Mouse (Mus musculus): ENCODE measurements around the gene Gm44579. TPM values are rescaled to one million over a fixed set of nuclear protein-coding genes. Genes with fewer than 3 reads are reported as not detected.

Gm44579 gene
- polyA plus RNA-seq, 1 experiment: not detected

DNA sequence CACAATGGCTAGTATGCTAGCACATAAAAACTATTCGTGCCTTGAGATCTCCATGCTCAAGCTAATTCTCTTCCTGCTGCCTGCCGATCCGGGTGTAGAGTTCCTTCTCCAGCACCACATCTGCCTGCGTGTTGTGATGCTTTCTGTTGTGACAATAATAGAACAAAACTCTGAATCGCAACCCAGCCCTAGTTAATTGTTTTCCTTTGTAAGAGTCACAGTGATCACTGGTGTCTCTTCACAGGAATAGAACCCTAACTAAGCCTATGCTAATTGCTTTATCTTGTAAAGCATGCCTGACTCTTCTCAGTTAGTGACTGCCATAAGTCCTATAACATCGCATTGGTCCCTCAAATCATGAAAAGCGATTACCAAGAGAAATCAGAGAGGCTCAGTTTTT is 5.3 kb upstream of the Gm44579 start:
- TF ChIP-seq USF1 (IDR thresholded peaks at IDR 0.05; ENCODE audit: low read depth) (no peak), CTCF (IDR thresholded peaks at IDR 0.05; ENCODE audit: control insufficient read depth, insufficient read depth, insufficient read length) (no peak), MYOD1 (IDR thresholded peaks at IDR 0.05; ENCODE audit: control insufficient read depth, insufficient read length, low read depth) (no peak), MYOG (IDR thresholded peaks at IDR 0.05; ENCODE audit: control insufficient read depth, extremely low read depth, insufficient read length) (no peak), FOSL1 (IDR thresholded peaks at IDR 0.05; ENCODE audit: insufficient read depth, low read length, poor library complexity, severe bottlenecking) (no peak), MAX (IDR thresholded peaks at IDR 0.05) (no peak), CEBPB (IDR thresholded peaks at IDR 0.05; ENCODE audit: low read depth) (no peak)
- Histone ChIP-seq H3K36me3 (ENCODE audit: control insufficient read depth, insufficient read depth) (no peaks in the 10 kb centered on the region), H3K27me3 (ENCODE audit: control insufficient read depth, insufficient read depth, insufficient read length) (peaks cover 30% of the 10 kb centered on the region), H3K79me3 (ENCODE audit: low read depth) (no peaks in the 10 kb centered on the region), H3K79me2 (ENCODE audit: control insufficient read depth, insufficient read depth) (no peaks in the 10 kb centered on the region), H3ac (ENCODE audit: control insufficient read depth, insufficient read length, low read depth) (no peak overlapping the region), H3K4me3 (ENCODE audit: insufficient read depth, poor library complexity, severe bottlenecking) (no peak overlapping the region)

- no peaks in the 10 kb centered on the region for H3K36me3 ChIP-seq (ENCODE audit: control insufficient read depth, insufficient read depth)
- H3K27me3 ChIP-seq (ENCODE audit: control insufficient read depth, insufficient read depth, insufficient read length): peaks cover 29% of the 10 kb centered on the region
- H3K79me2 ChIP-seq (ENCODE audit: control insufficient read depth, insufficient read depth): no peaks in the 10 kb centered on the region
- H3ac ChIP-seq (ENCODE audit: control insufficient read depth, insufficient read length, low read depth): no peak overlapping the region
- H3K4me3 ChIP-seq (ENCODE audit: insufficient read depth, poor library complexity, severe bottlenecking): no peak overlapping the region
- H3K79me3 ChIP-seq (ENCODE audit: low read depth): no peaks in the 10 kb centered on the region
- no peak for TF ChIP-seq MAX (IDR thresholded peaks at IDR 0.05)
- TF ChIP-seq CEBPB (IDR thresholded peaks at IDR 0.05; ENCODE audit: low read depth): no peak
- no peak for TF ChIP-seq USF1 (IDR thresholded peaks at IDR 0.05; ENCODE audit: low read depth)
- TF ChIP-seq MYOD1 (IDR thresholded peaks at IDR 0.05; ENCODE audit: control insufficient read depth, insufficient read length, low read depth): no peak
- TF ChIP-seq MYOG (IDR thresholded peaks at IDR 0.05; ENCODE audit: control insufficient read depth, extremely low read depth, insufficient read length): no peak
- TF ChIP-seq CTCF (IDR thresholded peaks at IDR 0.05; ENCODE audit: control insufficient read depth, insufficient read depth, insufficient read length): no peak
- no peak for TF ChIP-seq FOSL1 (IDR thresholded peaks at IDR 0.05; ENCODE audit: insufficient read depth, low read length, poor library complexity, severe bottlenecking)
Observed at GRCm38 (mm10) chr15:98225610-98226009, 4.8 kb upstream of the Gm44579 start.

DNA sequence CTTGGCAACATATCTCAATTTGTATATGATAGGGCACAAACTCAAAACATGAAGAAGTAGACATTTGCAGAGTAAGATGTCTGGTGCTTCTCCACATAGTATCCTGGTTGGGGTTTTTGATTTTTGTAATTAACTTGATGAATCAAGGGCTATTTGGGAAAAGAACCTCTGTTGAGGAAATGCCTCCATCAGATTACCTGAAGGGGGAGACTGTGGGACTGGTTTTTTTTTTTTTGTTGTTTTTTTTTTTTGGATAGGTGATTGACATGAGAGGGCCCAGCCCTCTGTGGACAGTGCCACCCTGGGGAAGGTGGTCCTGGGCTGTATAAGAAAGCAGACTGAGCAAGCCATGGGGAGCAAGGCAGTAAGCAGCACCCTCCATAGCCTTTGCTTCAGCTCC is 1.6 kb upstream of the Gm44579 start:
- H3K79me3 ChIP-seq (ENCODE audit: low read depth): no peaks in the 10 kb centered on the region
- H3K27me3 ChIP-seq (ENCODE audit: control insufficient read depth, insufficient read depth, insufficient read length): peaks cover 13% of the 10 kb centered on the region
- H3ac ChIP-seq (ENCODE audit: control insufficient read depth, insufficient read length, low read depth): no peak overlapping the region
- no peaks in the 10 kb centered on the region for H3K79me2 ChIP-seq (ENCODE audit: control insufficient read depth, insufficient read depth)
- TF ChIP-seq CEBPB (IDR thresholded peaks at IDR 0.05; ENCODE audit: low read depth): no peak
- no peak for TF ChIP-seq MAX (IDR thresholded peaks at IDR 0.05)
- H3K4me3 ChIP-seq (ENCODE audit: insufficient read depth, poor library complexity, severe bottlenecking): no peak overlapping the region
- H3K36me3 ChIP-seq (ENCODE audit: control insufficient read depth, insufficient read depth): no peaks in the 10 kb centered on the region

DNA sequence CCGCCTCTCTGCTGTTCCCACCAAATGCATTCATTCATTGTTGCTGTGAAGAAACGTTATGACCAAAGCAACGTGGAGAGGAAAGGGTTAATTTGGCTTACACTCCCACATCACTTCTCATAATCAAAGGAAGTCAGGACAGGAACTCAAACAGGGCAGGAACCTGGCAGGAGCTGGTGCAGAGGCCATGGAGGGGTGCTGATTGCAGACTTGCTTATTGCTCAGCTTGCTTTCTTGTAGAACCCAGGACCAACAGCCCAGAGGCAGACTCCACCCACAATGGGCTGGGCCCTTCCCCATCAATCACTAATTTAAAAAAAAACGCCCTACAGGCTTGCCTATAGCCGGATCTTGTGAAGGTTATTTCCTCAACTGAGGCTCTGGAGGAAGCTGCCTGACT is 6.6 kb downstream of the Gm44579 start:
- H3ac ChIP-seq (ENCODE audit: control insufficient read depth, insufficient read length, low read depth): no peak overlapping the region
- no peak overlapping the region for H3K4me3 ChIP-seq (ENCODE audit: insufficient read depth, poor library complexity, severe bottlenecking)
- no peak for TF ChIP-seq MAX (IDR thresholded peaks at IDR 0.05)
- no peak for TF ChIP-seq USF1 (IDR thresholded peaks at IDR 0.05; ENCODE audit: low read depth)
- TF ChIP-seq MYOG (IDR thresholded peaks at IDR 0.05; ENCODE audit: control insufficient read depth, extremely low read depth, insufficient read length): no peak
- TF ChIP-seq CTCF (IDR thresholded peaks at IDR 0.05; ENCODE audit: control insufficient read depth, insufficient read depth, insufficient read length): no peak
- no peak for TF ChIP-seq MYOD1 (IDR thresholded peaks at IDR 0.05; ENCODE audit: control insufficient read depth, insufficient read length, low read depth)
- no peak for TF ChIP-seq CEBPB (IDR thresholded peaks at IDR 0.05; ENCODE audit: low read depth)
- no peak for TF ChIP-seq FOSL1 (IDR thresholded peaks at IDR 0.05; ENCODE audit: insufficient read depth, low read length, poor library complexity, severe bottlenecking)
- H3K36me3 ChIP-seq (ENCODE audit: control insufficient read depth, insufficient read depth): no peaks in the 10 kb centered on the region
- H3K79me3 ChIP-seq (ENCODE audit: low read depth): no peaks in the 10 kb centered on the region
- peaks cover 18% of the 10 kb centered on the region for H3K27me3 ChIP-seq (ENCODE audit: control insufficient read depth, insufficient read depth, insufficient read length)
- H3K79me2 ChIP-seq (ENCODE audit: control insufficient read depth, insufficient read depth): no peaks in the 10 kb centered on the region

DNA sequence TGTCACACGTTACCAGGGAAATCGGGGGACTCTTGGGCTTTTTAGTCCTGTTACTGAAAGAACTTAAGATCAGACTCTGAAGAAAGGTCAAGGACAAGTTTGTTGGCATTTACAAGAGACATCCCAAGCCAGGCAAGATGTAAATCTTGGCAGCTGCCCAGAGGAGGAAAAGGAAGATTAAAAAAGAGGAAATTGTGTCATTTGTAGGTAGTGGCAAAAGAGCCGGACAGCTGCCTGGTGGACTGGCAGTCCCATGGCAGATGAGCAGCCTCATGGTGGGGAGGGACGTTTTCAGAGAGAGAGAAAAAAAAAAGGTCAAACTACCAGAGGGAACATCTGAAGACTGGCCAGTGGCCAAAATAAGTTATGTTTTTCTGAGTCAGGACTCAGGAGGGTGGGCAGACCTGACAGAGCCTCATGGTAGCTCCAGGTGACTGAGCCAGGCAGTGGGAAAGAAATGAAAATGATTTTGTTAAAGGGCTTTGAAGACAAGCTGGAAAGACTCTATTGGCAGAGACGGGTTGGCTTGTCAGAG is 7.4 kb downstream of the Gm44579 start:
- H3K36me3 ChIP-seq (ENCODE audit: control insufficient read depth, insufficient read depth): no peaks in the 10 kb centered on the region
- no peaks in the 10 kb centered on the region for H3K79me2 ChIP-seq (ENCODE audit: control insufficient read depth, insufficient read depth)
- no peak overlapping the region for H3K4me3 ChIP-seq (ENCODE audit: insufficient read depth, poor library complexity, severe bottlenecking)
- H3ac ChIP-seq (ENCODE audit: control insufficient read depth, insufficient read length, low read depth): no peak overlapping the region
- H3K79me3 ChIP-seq (ENCODE audit: low read depth): no peaks in the 10 kb centered on the region
- TF ChIP-seq MAX (IDR thresholded peaks at IDR 0.05): no peak
- TF ChIP-seq FOSL1 (IDR thresholded peaks at IDR 0.05; ENCODE audit: insufficient read depth, low read length, poor library complexity, severe bottlenecking): no peak
- no peak for TF ChIP-seq CTCF (IDR thresholded peaks at IDR 0.05; ENCODE audit: control insufficient read depth, insufficient read depth, insufficient read length)
- no peak for TF ChIP-seq USF1 (IDR thresholded peaks at IDR 0.05; ENCODE audit: low read depth)
- TF ChIP-seq MYOD1 (IDR thresholded peaks at IDR 0.05; ENCODE audit: control insufficient read depth, insufficient read length, low read depth): no peak
- peaks cover 25% of the 10 kb centered on the region for H3K27me3 ChIP-seq (ENCODE audit: control insufficient read depth, insufficient read depth, insufficient read length)

DNA sequence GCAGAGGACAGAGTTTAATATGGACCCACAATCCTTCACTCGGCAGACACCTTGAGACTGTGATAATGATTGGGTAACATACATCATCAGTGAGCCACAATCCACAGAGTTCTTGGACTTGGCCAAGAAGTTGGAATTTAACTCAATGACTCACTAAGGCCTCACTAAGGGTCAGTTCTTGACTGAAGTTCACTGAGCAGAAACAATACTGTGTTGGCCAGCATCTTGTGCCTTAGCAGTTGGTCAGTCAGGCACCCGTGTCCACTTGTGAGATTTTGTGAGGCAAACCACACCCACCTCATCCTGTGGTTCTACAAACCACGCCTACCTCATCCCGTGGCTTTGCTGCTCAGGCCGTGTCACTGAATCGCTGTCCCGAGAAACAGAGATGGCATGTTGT is 11.1 kb downstream of the Gm44579 start:
- peaks cover 36% of the 10 kb centered on the region for H3K27me3 ChIP-seq (ENCODE audit: control insufficient read depth, insufficient read depth, insufficient read length)
- H3K79me2 ChIP-seq (ENCODE audit: control insufficient read depth, insufficient read depth): no peaks in the 10 kb centered on the region
- no peaks in the 10 kb centered on the region for H3K36me3 ChIP-seq (ENCODE audit: control insufficient read depth, insufficient read depth)
- TF ChIP-seq CTCF (IDR thresholded peaks at IDR 0.05; ENCODE audit: control insufficient read depth, insufficient read depth, insufficient read length) (no peak), MYOG (IDR thresholded peaks at IDR 0.05; ENCODE audit: control insufficient read depth, extremely low read depth, insufficient read length) (no peak), CEBPB (IDR thresholded peaks at IDR 0.05; ENCODE audit: low read depth) (no peak), MAX (IDR thresholded peaks at IDR 0.05) (no peak), MYOD1 (IDR thresholded peaks at IDR 0.05; ENCODE audit: control insufficient read depth, insufficient read length, low read depth) (no peak), USF1 (IDR thresholded peaks at IDR 0.05; ENCODE audit: low read depth) (no peak), FOSL1 (IDR thresholded peaks at IDR 0.05; ENCODE audit: insufficient read depth, low read length, poor library complexity, severe bottlenecking) (no peak)
- H3K79me3 ChIP-seq (ENCODE audit: low read depth): no peaks in the 10 kb centered on the region
- no peak overlapping the region for H3ac ChIP-seq (ENCODE audit: control insufficient read depth, insufficient read length, low read depth)
- H3K4me3 ChIP-seq (ENCODE audit: insufficient read depth, poor library complexity, severe bottlenecking): no peak overlapping the region

All from C2C12 (cell line).